Mouse (Mus musculus) intestine, embryonic 16.5 days (tissue): Measurements from ENCODE around the gene Hsdl2. TPM values are rescaled to one million over a fixed set of nuclear protein-coding genes. Genes with fewer than 3 reads are reported as not detected.

ENCODE experiments used
- ATAC-seq: fragments of 200-750 bp; cut with Nextera tagmentation; 2 replicates; pipeline ENCODE4 v1.8.0; 2017; ENCODE audit warnings: moderate TSS enrichment, moderate library complexity
- H3K27ac ChIP-seq: fragments of 300-500 bp; sonication (generic); 2 replicates; pipeline ENCODE4 v1.5.1; 2014; ENCODE audit warnings: mild to moderate bottlenecking, low read length
- H3K27me3 ChIP-seq: fragments of 300-500 bp; sonication (generic); replicated peaks from 2 replicates; pipeline ENCODE4 v1.6.1; 2014; ENCODE audit warnings: low read length, control low read depth, mixed read lengths; ENCODE audit not compliant: control insufficient read depth, insufficient read depth
- H3K36me3 ChIP-seq: fragments of 300-500 bp; sonication (generic); 2 replicates; pipeline ENCODE4 v1.6.1; 2014; ENCODE audit warnings: low read length, control low read depth; ENCODE audit not compliant: control insufficient read depth, insufficient read depth
- H3K4me1 ChIP-seq: fragments of 300-500 bp; sonication (generic); 2 replicates; pipeline ENCODE4 v1.6.1; 2014; ENCODE audit warnings: low read length, control low read depth, mixed read lengths; ENCODE audit not compliant: control insufficient read depth, insufficient read depth
- H3K4me2 ChIP-seq: fragments of 300-500 bp; sonication (generic); 2 replicates; pipeline ENCODE4 v1.6.1; 2014; ENCODE audit warnings: low read depth, low read length, control low read depth
- H3K4me3 ChIP-seq: fragments of 300-500 bp; sonication (generic); 2 replicates; pipeline ENCODE4 v1.5.1; 2014; ENCODE audit warnings: mild to moderate bottlenecking, low read length
- H3K9ac ChIP-seq: fragments of 300-500 bp; sonication (generic); 2 replicates; pipeline ENCODE4 v1.6.1; 2014; ENCODE audit warnings: low read depth, low read length
- H3K9me3 ChIP-seq: fragments of 300-500 bp; sonication (generic); 2 replicates; pipeline ENCODE4 v1.6.1; 2016; ENCODE audit warnings: low read length, control low read depth; ENCODE audit not compliant: control insufficient read depth
- WGBS: fragments of 180-500 bp; shearing (Covaris S2); extraction: QIAGEN DNeasy Blood & Tissue Kit; methylation state at CpG from one replicate; pipeline ENCODE4 v1.1.7; 2014; 5-methylcytosine and 5-hydroxymethylcytosine counted together
- polyA plus RNA-seq: library from polyadenylated mRNA; unstranded; fragments of >200 nt; fragmentation: Nextera tagmentation; extraction: Ambion mirVana; gene quantifications from 2 replicates; pipeline ENCODE4 v1.2.1, GENCODE M21; 2015

Hsdl2 gene
- polyA plus RNA-seq, 1 experiment from 2014 or later, result 19.1 TPM

DNA sequence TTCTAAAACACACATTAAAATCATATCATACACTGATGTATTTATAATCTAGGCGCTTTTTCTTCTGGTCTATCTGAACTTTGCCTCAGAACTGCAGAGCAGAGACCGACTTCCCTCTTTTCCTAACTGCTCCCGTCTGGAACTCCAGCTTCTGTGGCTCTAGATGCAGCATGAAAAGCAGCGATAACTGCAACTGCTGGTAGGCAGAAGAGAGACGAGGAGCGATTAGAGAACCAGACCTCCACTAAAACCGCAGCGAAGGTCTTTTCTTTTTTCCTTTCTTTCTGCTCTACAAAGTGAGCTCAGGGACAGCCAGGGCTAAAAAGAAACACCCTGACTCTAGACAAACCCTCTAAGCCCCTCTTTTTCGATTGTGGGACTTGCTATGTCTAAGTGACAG, 48.8 kb downstream of the Hsdl2 start:
- ATAC-seq, result no peak
- 60% methylated on average over 9 of the region's 9 CpGs for WGBS
- Histone ChIP-seq H3K9ac (no peak overlapping the region), H3K4me1 (0 out of 2 replicates have a peak, but pooled peaks cover 6% of the 10 kb centered on the region), H3K27ac (no peak overlapping the region), H3K4me2 (no peak overlapping the region), H3K4me3 (no peak overlapping the region), H3K36me3 (no peaks in the 10 kb centered on the region), H3K27me3 (no peaks in the 10 kb centered on the region), H3K9me3 (no peaks in the 10 kb centered on the region)

- Histone ChIP-seq H3K4me1 (peaks cover 5% of the 10 kb centered on the region; the same call in 1 of the 2 replicates), H3K9me3 (no peaks in the 10 kb centered on the region), H3K36me3 (no peaks in the 10 kb centered on the region), H3K4me3 (no peak overlapping the region), H3K27me3 (no peaks in the 10 kb centered on the region), H3K9ac (no peak overlapping the region), H3K27ac (no peak overlapping the region), H3K4me2 (no peak overlapping the region)
- 69% methylated on average over 1 of the region's 1 CpGs for WGBS
- ATAC-seq, result no peak
Measured at GRCm38 (mm10) chr4:59634532-59634931, 53.2 kb downstream of the Hsdl2 start.

DNA sequence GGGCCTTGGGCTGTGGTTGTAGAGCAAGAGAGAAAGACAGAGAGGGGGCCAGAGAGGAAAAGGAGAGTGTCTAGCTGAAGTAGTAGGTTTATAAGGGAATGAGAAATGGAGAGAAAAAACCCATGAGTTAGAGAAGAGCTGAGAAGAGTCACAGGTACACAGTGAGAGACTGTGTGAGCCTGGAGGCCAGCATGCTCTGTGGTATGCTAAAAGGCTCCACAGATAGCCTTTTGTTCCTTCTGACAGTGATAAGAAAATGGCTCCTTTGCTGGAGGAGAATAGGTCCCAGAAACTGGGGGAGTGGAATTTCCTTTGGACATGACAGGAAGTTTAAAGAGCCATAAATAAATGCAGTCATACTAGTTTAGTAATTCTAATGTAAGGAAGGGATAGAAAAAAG, 57.8 kb downstream of the Hsdl2 start:
- no peaks in the 10 kb centered on the region for H3K9me3 ChIP-seq

DNA sequence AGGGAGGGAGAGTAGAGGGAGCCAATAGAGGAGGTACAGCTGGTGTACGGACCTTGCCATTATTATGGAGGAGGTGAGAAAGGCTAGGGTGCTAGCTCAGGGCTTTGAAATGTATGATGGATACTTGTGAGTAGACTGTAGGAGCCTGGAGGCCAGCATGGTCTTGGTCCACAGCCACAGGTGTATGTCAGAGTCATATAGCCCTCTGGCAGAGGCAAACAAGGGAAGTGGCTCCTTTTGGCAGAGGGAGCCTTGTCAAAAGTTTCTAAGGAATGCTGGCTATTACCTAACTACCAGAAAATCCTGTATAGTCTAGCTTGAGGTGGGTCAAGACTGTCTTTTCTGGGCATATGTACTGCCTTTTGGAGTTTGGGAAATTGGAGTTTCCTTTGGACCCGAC, 59.4 kb downstream of the Hsdl2 start:
- no peak overlapping the region for H3K27ac ChIP-seq
- no peak for ATAC-seq

More for the DNA sequence above, 57.8 kb downstream of the Hsdl2 start:
- Histone ChIP-seq H3K27me3 (no peaks in the 10 kb centered on the region), H3K4me2 (no peak overlapping the region), H3K36me3 (no peaks in the 10 kb centered on the region), H3K4me3 (no peak overlapping the region), H3K4me1 (peaks cover 8% of the 10 kb centered on the region; the same call in 1 of the 2 replicates), H3K9ac (no peak overlapping the region), H3K27ac (peak overlapping the region; percentile 6; the same call in 1 of the 2 replicates)
- ATAC-seq, result no peak

GRCm38 (mm10) chr4:59642039-59642438, 60.7 kb downstream of the Hsdl2 start:
- Histone ChIP-seq H3K9me3 (no peaks in the 10 kb centered on the region), H3K4me1 (peaks cover 8% of the 10 kb centered on the region; the same call in 1 of the 2 replicates), H3K27ac (no peak overlapping the region), H3K4me2 (no peak overlapping the region), H3K27me3 (no peaks in the 10 kb centered on the region), H3K4me3 (no peak overlapping the region), H3K36me3 (no peaks in the 10 kb centered on the region), H3K9ac (no peak overlapping the region)
- 83% methylated on average over 3 of the region's 3 CpGs for WGBS
- no peak for ATAC-seq

More for the DNA sequence above, 59.4 kb downstream of the Hsdl2 start:
- no peak overlapping the region for H3K4me3 ChIP-seq
- H3K36me3 ChIP-seq, result no peaks in the 10 kb centered on the region
- no peaks in the 10 kb centered on the region for H3K9me3 ChIP-seq
- H3K4me1 ChIP-seq, result peaks cover 8% of the 10 kb centered on the region; the same call in 1 of the 2 replicates
- no peak overlapping the region for H3K9ac ChIP-seq
- H3K4me2 ChIP-seq, result no peak overlapping the region
- 73% methylated on average over 2 of the region's 2 CpGs for WGBS
- H3K27me3 ChIP-seq, result no peaks in the 10 kb centered on the region

DNA sequence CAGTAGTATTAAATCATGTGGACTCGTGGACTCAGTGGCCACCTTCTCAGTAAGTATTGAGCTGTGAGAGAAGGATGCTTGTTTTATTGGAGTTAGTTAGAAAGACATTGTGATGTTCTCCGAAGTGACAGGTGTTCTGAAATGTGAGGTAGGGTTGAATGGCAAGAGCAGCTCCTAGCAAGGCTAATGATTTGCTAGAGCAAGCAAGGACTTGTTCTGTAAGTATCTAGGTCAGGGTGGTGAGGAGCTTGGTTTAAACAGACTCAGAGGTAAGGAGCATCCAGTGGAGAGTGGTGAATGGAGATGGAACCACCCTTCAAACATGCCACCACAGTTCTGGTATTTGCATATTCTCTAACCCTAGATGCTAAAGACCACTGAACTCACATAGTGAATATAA, 61.3 kb downstream of the Hsdl2 start:
- no peaks in the 10 kb centered on the region for H3K9me3 ChIP-seq
- no peak overlapping the region for H3K4me3 ChIP-seq
- H3K9ac ChIP-seq, result no peak overlapping the region
- H3K27me3 ChIP-seq, result no peaks in the 10 kb centered on the region
- no peak for ATAC-seq
- no peak overlapping the region for H3K4me2 ChIP-seq
- H3K27ac ChIP-seq, result no peak overlapping the region
- 73% methylated on average over 2 of the region's 2 CpGs for WGBS
- H3K4me1 ChIP-seq, result peaks cover 8% of the 10 kb centered on the region; the same call in 1 of the 2 replicates
- no peaks in the 10 kb centered on the region for H3K36me3 ChIP-seq

DNA sequence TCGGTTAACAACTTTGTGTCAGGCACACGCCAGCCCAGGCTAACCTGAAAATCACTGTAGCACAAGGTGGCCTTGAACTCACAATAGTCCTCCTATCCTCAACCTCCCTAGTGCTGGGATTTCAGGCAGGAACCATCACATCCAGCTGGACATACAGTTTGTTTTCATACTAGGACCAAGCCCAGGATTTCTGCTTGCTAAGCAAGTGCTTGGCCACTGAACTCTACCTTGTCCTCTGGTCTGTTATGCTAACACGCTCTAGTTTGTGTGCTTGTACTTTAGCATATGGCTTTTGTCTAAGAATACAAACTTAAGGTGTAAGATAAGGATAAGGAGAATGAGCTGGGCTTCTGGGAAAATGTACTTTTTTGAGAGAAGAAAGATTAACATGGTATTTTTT, 63.1 kb downstream of the Hsdl2 start:
- Histone ChIP-seq H3K36me3 (no peaks in the 10 kb centered on the region), H3K27me3 (no peaks in the 10 kb centered on the region), H3K4me2 (no peak overlapping the region), H3K4me1 (0 out of 2 replicates have a peak, but pooled peaks cover 3% of the 10 kb centered on the region), H3K27ac (no peak overlapping the region), H3K9ac (no peak overlapping the region), H3K9me3 (no peaks in the 10 kb centered on the region), H3K4me3 (no peak overlapping the region)
- ATAC-seq, result 0 out of 2 replicates have a peak, but pooled peaks have one; percentile 16
- WGBS, result 78% methylated on average over 3 of the region's 3 CpGs

DNA sequence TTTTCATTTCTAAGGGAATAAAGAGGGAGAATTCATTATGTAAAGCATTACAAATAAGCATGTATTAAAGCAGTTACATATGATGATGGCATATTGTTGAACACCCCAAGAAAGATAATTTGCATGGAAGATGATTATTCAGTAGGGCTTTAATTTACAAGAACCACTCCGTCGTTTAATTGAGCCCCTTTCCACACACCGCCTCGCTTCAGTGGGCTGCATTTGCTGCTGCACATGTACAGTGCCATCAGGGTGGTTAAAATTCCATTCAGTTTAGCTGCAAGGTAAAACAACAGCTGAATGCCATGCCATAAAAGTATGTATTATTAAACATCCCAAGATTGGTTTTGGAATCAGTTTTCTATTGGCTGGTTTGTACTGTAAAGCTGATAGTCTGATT, 63.6 kb downstream of the Hsdl2 start:
- Histone ChIP-seq H3K9ac (no peak overlapping the region), H3K4me1 (0 out of 2 replicates have a peak, but pooled peaks cover 3% of the 10 kb centered on the region), H3K4me2 (no peak overlapping the region), H3K27ac (no peak overlapping the region), H3K9me3 (no peaks in the 10 kb centered on the region), H3K36me3 (no peaks in the 10 kb centered on the region), H3K27me3 (no peaks in the 10 kb centered on the region), H3K4me3 (no peak overlapping the region)
- no peak for ATAC-seq
- WGBS, result 85% methylated on average over 4 of the region's 4 CpGs

GRCm38 (mm10) chr4:59645610-59646009, 64.2 kb downstream of the Hsdl2 start:
- WGBS, result 80% methylated on average over 2 of the region's 2 CpGs
- H3K27me3 ChIP-seq, result no peaks in the 10 kb centered on the region
- H3K36me3 ChIP-seq, result no peaks in the 10 kb centered on the region
- no peaks in the 10 kb centered on the region for H3K9me3 ChIP-seq
- 0 out of 2 replicates have a peak, but pooled peaks have one; percentile 34 for ATAC-seq
- H3K4me2 ChIP-seq, result no peak overlapping the region
- no peak overlapping the region for H3K4me3 ChIP-seq
- H3K9ac ChIP-seq, result no peak overlapping the region
- H3K4me1 ChIP-seq, result 0 out of 2 replicates have a peak, but pooled peaks cover 3% of the 10 kb centered on the region
- no peak overlapping the region for H3K27ac ChIP-seq
